Mouse (Mus musculus): ENCODE measurements around the gene Nol4l. TPM values are rescaled to one million over a fixed set of nuclear protein-coding genes. Genes with fewer than 3 reads are reported as not detected.
A peak's percentile ranks its signal among the peaks of the same experiment; 100 is the strongest.

Gene Nol4l
- 10 to 100 TPM; 47.0 to 47.3 TPM for total RNA-seq (2021)

- no peak for DNase-seq
These were observed at the start of gene Nol4l for GRCm38 (mm10) chr2:153529931-153530766. TSS of gene Nol4l (minus strand) at chr2:153529971.

GRCm38 (mm10) chr2:153577122-153577521, 47.4 kb upstream of the Nol4l start:
- DNase-seq, result no peak

- no peak for DNase-seq
These were observed 46.4 kb upstream of the Nol4l start for GRCm38 (mm10) chr2:153576150-153576549.

GRCm38 (mm10) chr2:153575554-153575953, 45.8 kb upstream of the Nol4l start:
- DNase-seq, result no peak

GRCm38 (mm10) chr2:153573101-153573500, 43.3 kb upstream of the Nol4l start:
- no peak for DNase-seq

- no peak for DNase-seq
These were observed 38.8 kb upstream of the Nol4l start for GRCm38 (mm10) chr2:153568541-153568940.

GRCm38 (mm10) chr2:153568013-153568412, 38.2 kb upstream of the Nol4l start:
- no peak for DNase-seq

- no peak for DNase-seq
These were observed 34.6 kb upstream of the Nol4l start for GRCm38 (mm10) chr2:153564343-153564742.

- DNase-seq, result no peak
These were observed 31.8 kb upstream of the Nol4l start for GRCm38 (mm10) chr2:153561564-153561963.

GRCm38 (mm10) chr2:153560664-153561541, 31.1 kb upstream of the Nol4l start:
- DNase-seq, result peak; percentile 17 to 18

GRCm38 (mm10) chr2:153559613-153560152, 29.9 kb upstream of the Nol4l start:
- no peak for DNase-seq

GRCm38 (mm10) chr2:153558464-153558863, 28.7 kb upstream of the Nol4l start:
- DNase-seq, result no peak

- no peak for DNase-seq
These were observed 27.5 kb upstream of the Nol4l start for GRCm38 (mm10) chr2:153557259-153557658.

GRCm38 (mm10) chr2:153556208-153556607, 26.4 kb upstream of the Nol4l start:
- DNase-seq, result no peak

GRCm38 (mm10) chr2:153554543-153554942, 24.8 kb upstream of the Nol4l start:
- no peak for DNase-seq

- no peak for DNase-seq
These were observed 19.7 kb upstream of the Nol4l start for GRCm38 (mm10) chr2:153549486-153549885.

- DNase-seq, result no peak
These were observed 18.6 kb upstream of the Nol4l start for GRCm38 (mm10) chr2:153548221-153548923.

- no peak for DNase-seq
These were observed 17.9 kb upstream of the Nol4l start for GRCm38 (mm10) chr2:153547633-153548032.

GRCm38 (mm10) chr2:153546972-153547371, 17.2 kb upstream of the Nol4l start:
- DNase-seq, result no peak

- no peak for DNase-seq
These were observed 16.7 kb upstream of the Nol4l start for GRCm38 (mm10) chr2:153546471-153546870.

GRCm38 (mm10) chr2:153544771-153545170, 15.0 kb upstream of the Nol4l start:
- DNase-seq, result no peak

Measured in layer of hippocampus, postnatal 36 days (tissue).